Mouse (Mus musculus) hindbrain, embryonic 15.5 days (tissue): ENCODE data around the gene Ten1. TPM values are rescaled to one million over a fixed set of nuclear protein-coding genes. Genes with fewer than 3 reads are reported as not detected.

Experiments used
- ATAC-seq: fragments of 200-750 bp; cut with Nextera tagmentation; 2 replicates; pipeline ENCODE4 v1.8.0; 2017; ENCODE audit warnings: low read depth, moderate number of reproducible peaks, moderate TSS enrichment; ENCODE audit not compliant: low FRiP score
- H3K27ac ChIP-seq: fragments of 300-500 bp; sonication (generic); replicated peaks from 2 replicates; pipeline ENCODE4 v1.5.1; 2015; ENCODE audit warnings: mild to moderate bottlenecking, inconsistent platforms
- H3K27me3 ChIP-seq: fragments of 300-500 bp; sonication (generic); 2 replicates; pipeline ENCODE4 v1.6.1; 2015; ENCODE audit warnings: control low read depth, inconsistent platforms
- H3K36me3 ChIP-seq: fragments of 300-500 bp; sonication (generic); 2 replicates; pipeline ENCODE4 v1.6.1; 2015; ENCODE audit warnings: control low read depth, inconsistent platforms
- H3K4me1 ChIP-seq: fragments of 300-500 bp; sonication (generic); replicated peaks from 2 replicates; pipeline ENCODE4 v1.6.1; 2015; ENCODE audit warnings: control low read depth, inconsistent platforms
- H3K4me2 ChIP-seq: fragments of 300-500 bp; sonication (generic); 2 replicates; pipeline ENCODE4 v1.6.1; 2015; ENCODE audit warnings: moderate library complexity, mild to moderate bottlenecking, inconsistent platforms
- H3K4me3 ChIP-seq: fragments of 300-500 bp; sonication (generic); 2 replicates; pipeline ENCODE4 v1.5.1; 2015; ENCODE audit warnings: mild to moderate bottlenecking, inconsistent platforms
- H3K9ac ChIP-seq: fragments of 300-500 bp; sonication (generic); 2 replicates; pipeline ENCODE4 v1.6.1; 2015; ENCODE audit warnings: inconsistent platforms
- H3K9me3 ChIP-seq: fragments of 300-500 bp; sonication (generic); 2 replicates; pipeline ENCODE4 v1.6.1; 2016; ENCODE audit warnings: control low read depth, inconsistent platforms
- WGBS: fragments of 180-500 bp; shearing (Covaris S2); methylation state at CpG from one replicate; pipeline ENCODE4 v1.1.7; 2015; 5-methylcytosine and 5-hydroxymethylcytosine counted together
- polyA plus RNA-seq: library from polyadenylated mRNA; unstranded; fragments of >200 nt; fragmentation: Nextera tagmentation; extraction: Ambion mirVana; gene quantifications from 2 replicates; pipeline ENCODE4 v1.2.1, GENCODE M21; 2015

Gene Ten1
- polyA plus RNA-seq, 1 experiment from 2014 or later = 104 TPM

DNA sequence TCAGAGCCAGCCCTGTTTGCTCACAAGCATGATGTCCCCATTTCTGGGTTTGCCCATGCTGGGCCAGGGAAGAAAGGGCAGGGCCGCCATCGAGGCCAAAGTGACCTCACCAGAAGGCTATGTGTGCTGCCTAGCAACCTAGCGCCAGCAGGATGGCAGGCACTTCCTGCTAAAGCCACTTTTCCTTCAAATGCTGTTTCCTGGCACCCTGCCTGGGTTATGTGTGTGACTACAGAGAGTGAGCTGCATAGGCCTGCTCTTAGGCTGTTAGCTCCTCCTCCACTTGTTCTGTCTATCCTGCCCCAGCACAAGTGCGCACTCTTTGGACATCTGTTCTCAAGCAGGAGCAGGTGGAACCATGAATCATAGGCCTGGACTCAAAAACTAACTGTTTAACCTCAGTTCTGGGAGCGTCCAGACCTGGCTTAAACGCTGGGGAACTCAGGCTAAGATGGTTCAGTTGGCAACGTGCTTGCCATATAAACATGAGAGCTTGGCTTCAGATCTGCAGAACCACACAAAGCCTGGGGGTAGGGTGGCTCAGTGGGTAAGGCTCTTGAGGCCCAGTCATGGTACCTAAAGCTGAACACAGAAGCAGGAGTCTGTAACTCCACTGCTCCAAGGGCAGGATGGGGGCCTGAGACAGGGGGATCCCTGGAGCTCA lies 20.2 kb downstream of the Ten1 start:
- H3K4me2 ChIP-seq = no peak overlapping the region
- ATAC-seq = peak; percentile 83
- no peaks in the 10 kb centered on the region for H3K9me3 ChIP-seq
- no peaks in the 10 kb centered on the region for H3K36me3 ChIP-seq
- H3K27me3 ChIP-seq = peaks cover 32% of the 10 kb centered on the region
- H3K27ac ChIP-seq = peak overlapping the region; percentile 71
- no peak overlapping the region for H3K9ac ChIP-seq
- peaks cover 32% of the 10 kb centered on the region for H3K4me1 ChIP-seq
- 42% methylated on average over 7 of the region's 7 CpGs for WGBS
- H3K4me3 ChIP-seq = no peak overlapping the region

DNA sequence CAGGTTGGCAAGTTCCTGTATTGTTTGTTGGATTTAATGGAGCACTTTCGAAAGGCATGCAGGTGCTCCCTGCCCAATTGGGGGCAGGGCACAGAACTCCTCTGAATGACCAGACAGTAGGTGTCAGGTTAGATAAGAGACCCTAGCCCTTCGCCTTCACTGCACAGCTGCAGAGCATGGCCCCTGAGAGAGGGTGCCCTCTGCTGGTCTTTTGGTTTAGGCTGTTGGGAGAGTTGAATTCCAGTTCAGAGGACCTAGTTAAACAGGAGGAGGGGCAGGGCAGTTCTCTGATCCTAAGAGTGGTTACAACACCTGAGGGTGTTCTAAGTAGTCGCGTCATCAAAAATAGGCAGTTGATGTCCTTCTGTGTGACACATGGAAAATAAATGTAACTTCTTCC lies 21.2 kb downstream of the Ten1 start:
- Histone ChIP-seq H3K27ac (no peak overlapping the region), H3K27me3 (peaks cover 34% of the 10 kb centered on the region), H3K36me3 (no peaks in the 10 kb centered on the region), H3K9ac (no peak overlapping the region), H3K9me3 (no peaks in the 10 kb centered on the region), H3K4me2 (no peak overlapping the region), H3K4me1 (peaks cover 32% of the 10 kb centered on the region), H3K4me3 (no peak overlapping the region)
- WGBS = 19% methylated on average over 4 of the region's 4 CpGs
- peak; percentile 21; the same call in 1 of the 2 replicates for ATAC-seq

DNA sequence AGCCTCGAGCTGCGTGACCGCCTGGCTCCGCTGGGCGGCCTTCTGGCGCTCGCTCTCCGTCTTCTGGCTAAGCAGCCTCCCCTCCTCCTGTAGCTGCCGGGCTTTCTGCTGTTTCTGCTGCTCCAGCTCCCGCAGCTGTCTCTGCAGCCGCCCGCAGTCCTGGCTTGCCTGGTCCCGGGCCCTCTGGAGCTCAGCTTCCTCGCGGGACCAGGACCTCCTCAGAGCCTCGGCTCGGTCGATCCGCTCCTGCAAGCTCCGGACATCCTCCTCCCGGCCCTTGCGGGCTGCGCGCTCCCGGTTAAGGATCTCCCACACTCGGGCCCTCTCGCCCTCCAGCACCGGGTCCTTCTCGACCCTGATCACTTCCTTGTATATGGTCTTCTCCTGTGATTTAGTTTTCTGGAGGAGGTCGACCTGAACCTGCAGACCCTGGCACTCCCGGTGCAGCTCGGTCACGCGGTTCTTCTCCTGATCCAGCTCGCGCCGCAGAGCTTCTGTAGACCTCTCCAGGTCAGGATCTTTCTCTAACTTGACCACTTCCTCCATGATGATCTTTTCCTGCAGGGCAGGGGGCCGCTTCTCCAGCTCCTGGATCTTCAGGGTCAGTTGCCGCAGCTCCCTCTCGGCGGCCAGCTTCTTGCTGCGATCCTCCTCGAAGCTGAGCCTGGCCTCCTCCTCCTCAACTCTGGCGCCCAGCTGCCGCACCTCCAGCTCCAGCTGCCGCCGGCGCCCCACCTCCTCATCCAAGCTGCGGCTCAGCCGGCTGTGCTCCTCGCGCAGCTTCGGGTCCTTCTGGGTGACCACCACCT lies 23.5 kb downstream of the Ten1 start:
- Histone ChIP-seq H3K36me3 (no peaks in the 10 kb centered on the region), H3K4me2 (peak overlapping the region; percentile 54), H3K4me1 (peaks cover 32% of the 10 kb centered on the region), H3K9me3 (no peaks in the 10 kb centered on the region), H3K27me3 (peaks cover 41% of the 10 kb centered on the region), H3K9ac (no peak overlapping the region), H3K27ac (no peak overlapping the region), H3K4me3 (peak overlapping the region; percentile 24)
- 11% methylated on average over 53 of the region's 53 CpGs for WGBS
- ATAC-seq = no peak

DNA sequence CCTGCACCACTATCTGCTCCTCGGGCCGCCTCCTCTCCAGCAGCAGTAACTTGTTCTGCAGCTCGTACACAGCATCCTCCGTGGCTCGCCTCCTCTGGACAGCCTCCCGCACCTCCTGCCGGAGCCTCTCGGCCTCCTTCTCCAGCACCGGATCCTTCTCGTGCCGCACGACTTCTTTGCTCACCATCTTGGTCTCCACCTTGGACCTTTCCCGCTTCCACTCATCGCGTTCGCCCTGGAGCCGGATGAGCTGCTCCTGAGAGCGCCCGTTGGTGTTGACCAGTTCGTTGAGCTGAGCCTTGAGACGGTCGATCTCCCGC lies 24.0 kb downstream of the Ten1 start:
- H3K4me1 ChIP-seq = peaks cover 32% of the 10 kb centered on the region

DNA sequence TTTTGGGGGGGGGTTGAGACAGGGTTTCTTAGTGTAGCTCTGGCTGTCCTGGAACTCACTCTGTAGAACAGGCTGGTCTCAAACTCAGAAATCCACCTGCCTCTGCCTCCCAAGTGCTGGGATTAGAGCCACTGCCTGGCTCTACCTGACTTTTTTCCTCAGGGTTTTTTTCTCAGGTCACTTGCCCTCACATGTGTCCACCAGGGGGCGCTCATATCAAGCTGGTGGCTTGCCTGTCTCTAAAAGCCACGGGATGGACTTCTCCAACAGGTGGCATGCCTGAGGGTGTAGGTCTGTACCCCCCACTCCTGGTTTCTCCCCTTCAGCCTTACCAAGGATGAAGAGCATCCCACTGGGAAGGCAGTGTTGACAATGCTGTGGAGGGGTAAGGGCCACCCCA lies 27.8 kb downstream of the Ten1 start:
- no peak overlapping the region for H3K27ac ChIP-seq
- 0% methylated on average over 2 of the region's 2 CpGs for WGBS
- H3K36me3 ChIP-seq = no peaks in the 10 kb centered on the region
- no peak for ATAC-seq
- peaks cover 17% of the 10 kb centered on the region for H3K4me1 ChIP-seq
- H3K9ac ChIP-seq = no peak overlapping the region
- no peak overlapping the region for H3K4me2 ChIP-seq
- H3K4me3 ChIP-seq = no peak overlapping the region
- H3K9me3 ChIP-seq = no peaks in the 10 kb centered on the region
- H3K27me3 ChIP-seq = peaks cover 32% of the 10 kb centered on the region

More for the DNA sequence above, 24.0 kb downstream of the Ten1 start:
- no peak for ATAC-seq
- Histone ChIP-seq H3K4me3 (peak overlapping the region; percentile 24), H3K4me2 (peak overlapping the region; percentile 54), H3K36me3 (no peaks in the 10 kb centered on the region), H3K9me3 (no peaks in the 10 kb centered on the region), H3K9ac (no peak overlapping the region), H3K27me3 (peaks cover 41% of the 10 kb centered on the region), H3K27ac (no peak overlapping the region)
- 17% methylated on average over 23 of the region's 23 CpGs for WGBS

DNA sequence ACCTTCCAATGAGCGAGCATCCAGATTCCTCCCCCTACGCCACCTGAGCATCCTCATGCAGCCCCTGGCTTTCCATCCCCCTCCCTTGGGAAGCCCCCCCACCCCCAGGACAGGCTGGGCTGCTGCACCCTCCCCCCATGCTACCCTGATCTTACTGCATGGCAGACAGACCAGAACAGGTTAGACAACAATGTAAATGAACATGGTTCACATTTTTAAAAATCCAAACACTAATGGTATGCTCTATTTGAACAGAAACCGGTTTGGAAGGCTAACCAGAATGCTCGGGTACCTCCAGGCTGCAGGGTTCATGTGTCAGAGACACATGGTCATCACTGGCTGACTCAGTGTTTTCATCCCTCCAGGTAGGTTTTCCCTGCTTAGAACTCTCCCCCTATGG lies 30.0 kb downstream of the Ten1 start:
- H3K4me3 ChIP-seq = no peak overlapping the region
- no peak overlapping the region for H3K27ac ChIP-seq
- no peaks in the 10 kb centered on the region for H3K36me3 ChIP-seq
- no peak overlapping the region for H3K9ac ChIP-seq
- no peak overlapping the region for H3K4me2 ChIP-seq
- peaks cover 14% of the 10 kb centered on the region for H3K27me3 ChIP-seq
- 81% methylated on average over 4 of the region's 4 CpGs for WGBS
- no peak for ATAC-seq
- no peaks in the 10 kb centered on the region; the same call in 1 of the 2 replicates for H3K4me1 ChIP-seq
- no peaks in the 10 kb centered on the region for H3K9me3 ChIP-seq

DNA sequence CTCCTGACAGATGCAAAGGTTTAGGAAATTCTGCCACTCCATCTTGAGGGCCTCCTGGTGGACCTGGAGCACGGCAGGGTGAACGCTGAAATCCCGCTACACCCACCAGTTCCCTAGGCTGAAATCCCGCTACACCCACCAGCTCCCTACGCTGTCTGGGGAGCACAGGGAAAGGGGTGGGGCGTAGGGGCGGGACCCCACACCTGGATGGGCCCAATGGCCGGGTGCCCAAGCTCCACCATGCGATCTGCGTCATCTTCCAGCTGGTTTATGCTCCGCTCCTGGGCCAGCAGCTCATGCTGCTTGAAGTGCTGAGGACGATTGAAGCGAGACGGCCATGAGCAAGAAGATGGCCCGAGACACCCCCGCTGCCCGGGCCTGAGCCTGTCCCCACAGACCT lies 33.8 kb downstream of the Ten1 start:
- ATAC-seq = 0 out of 2 replicates have a peak, but pooled peaks have one; percentile 52

DNA sequence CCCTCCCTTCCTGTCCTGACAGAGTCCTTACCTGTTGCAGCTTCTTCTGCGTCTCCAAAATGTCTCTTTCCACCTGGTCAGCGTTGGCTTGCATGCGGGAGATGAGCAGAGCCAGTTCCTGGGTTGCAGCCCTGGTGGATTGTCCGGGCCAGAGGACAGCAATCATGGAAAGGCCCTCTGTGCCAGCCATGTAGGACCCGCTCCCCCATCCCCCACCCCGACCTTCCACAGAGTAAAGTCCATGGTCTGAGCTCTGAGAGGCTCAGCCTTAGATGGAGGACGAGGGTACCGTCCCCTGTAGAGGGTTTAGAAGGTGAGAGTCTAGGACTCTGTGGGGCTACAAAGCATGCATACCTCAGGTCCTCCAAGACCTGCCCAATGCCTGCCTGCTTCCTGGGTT lies 36.2 kb downstream of the Ten1 start:
- no peaks in the 10 kb centered on the region for H3K36me3 ChIP-seq
- 92% methylated on average over 8 of the region's 8 CpGs for WGBS
- no peaks in the 10 kb centered on the region for H3K9me3 ChIP-seq
- no peak overlapping the region for H3K27ac ChIP-seq
- H3K4me1 ChIP-seq = no peaks in the 10 kb centered on the region; the same call in 1 of the 2 replicates
- H3K9ac ChIP-seq = no peak overlapping the region
- no peak overlapping the region for H3K4me3 ChIP-seq
- no peak for ATAC-seq
- H3K27me3 ChIP-seq = peaks cover 23% of the 10 kb centered on the region
- H3K4me2 ChIP-seq = no peak overlapping the region

More for the DNA sequence above, 33.8 kb downstream of the Ten1 start:
- no peak overlapping the region for H3K9ac ChIP-seq
- H3K27me3 ChIP-seq = peaks cover 10% of the 10 kb centered on the region; the same call in 1 of the 2 replicates
- no peaks in the 10 kb centered on the region for H3K36me3 ChIP-seq
- 24% methylated on average over 16 of the region's 17 CpGs for WGBS
- no peaks in the 10 kb centered on the region; the same call in 1 of the 2 replicates for H3K4me1 ChIP-seq
- H3K27ac ChIP-seq = no peak overlapping the region
- peak overlapping the region; percentile 37 for H3K4me2 ChIP-seq
- no peaks in the 10 kb centered on the region for H3K9me3 ChIP-seq
- no peak overlapping the region for H3K4me3 ChIP-seq

DNA sequence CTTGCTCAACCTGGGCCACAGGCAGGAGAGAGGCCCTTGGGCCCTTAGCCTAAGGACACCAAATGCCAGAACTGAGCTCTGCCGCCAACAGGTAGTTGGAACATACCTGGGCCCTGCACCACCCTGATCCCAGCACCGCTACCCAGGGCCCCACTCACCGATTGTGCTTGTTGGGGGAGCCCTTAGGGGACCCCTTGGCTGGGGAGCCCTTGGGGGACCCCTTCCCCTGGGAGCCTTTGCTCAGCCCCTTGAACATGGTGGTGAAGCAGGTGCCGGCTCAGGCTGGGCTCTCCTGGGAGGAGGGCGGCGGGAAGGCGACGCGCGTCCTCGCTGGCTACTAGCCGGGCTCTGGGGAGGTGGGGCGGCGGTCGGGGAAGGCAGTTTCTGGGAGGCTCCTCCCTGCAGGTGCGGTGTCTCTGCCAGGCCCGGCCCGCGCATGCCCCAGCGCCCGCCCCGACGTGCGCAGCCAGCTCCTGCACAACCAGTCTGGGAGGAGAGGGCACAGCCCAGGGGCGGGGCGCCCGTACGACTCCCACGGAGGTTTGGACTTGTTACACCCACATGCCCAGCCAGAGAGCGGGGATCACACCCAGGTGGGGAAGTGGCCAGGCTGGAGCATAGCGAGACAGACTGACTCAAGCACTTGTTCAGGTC lies 39.2 kb downstream of the Ten1 start, which contains the start of gene Evpl:
Gene Evpl (minus strand): TSS at position 336 of the 654 bp plus-strand sequence.
- no peak within 1 kb of the TSS for H3K9ac ChIP-seq
- WGBS = 15% methylated on average over 31 of the region's 31 CpGs
- no peak within 1 kb of the TSS; the same call in 1 of the 2 replicates for H3K4me2 ChIP-seq
- peaks cover 23% of the 10 kb centered on the region for H3K27me3 ChIP-seq
- H3K36me3 ChIP-seq = 0 out of 2 replicates have a peak, but pooled peaks cover 1% of the 10 kb centered on the region
- no peak; the same call in 1 of the 2 replicates for ATAC-seq
- no peak within 1 kb of the TSS for H3K27ac ChIP-seq
- no peaks in the 10 kb centered on the region for H3K9me3 ChIP-seq
- H3K4me3 ChIP-seq = no peak within 1 kb of the TSS
- H3K4me1 ChIP-seq = no peaks in the 10 kb centered on the region

DNA sequence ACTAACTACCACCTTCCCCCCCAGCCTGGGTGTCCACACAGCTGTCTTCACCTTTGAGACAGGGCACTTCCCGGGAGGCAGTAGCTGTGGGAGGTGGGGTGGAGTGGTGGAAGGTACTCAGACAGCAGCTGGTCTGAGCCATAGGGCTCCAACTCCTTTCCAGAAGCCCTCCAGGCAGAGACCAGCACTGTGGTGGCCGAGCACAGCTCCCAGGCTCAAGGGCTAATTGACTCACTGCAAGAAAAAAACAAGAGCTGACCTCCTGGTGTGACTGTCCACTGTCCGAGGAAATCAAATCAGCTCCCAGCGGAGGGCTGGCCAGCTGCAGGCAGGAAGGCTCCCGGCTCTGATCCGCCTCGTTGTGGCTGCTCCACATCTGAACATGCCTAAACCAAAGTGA lies 41.1 kb downstream of the Ten1 start:
- Histone ChIP-seq H3K4me2 (no peak overlapping the region), H3K9ac (no peak overlapping the region), H3K27me3 (peaks cover 19% of the 10 kb centered on the region), H3K36me3 (peaks cover 15% of the 10 kb centered on the region), H3K9me3 (no peaks in the 10 kb centered on the region), H3K4me1 (no peaks in the 10 kb centered on the region), H3K4me3 (no peak overlapping the region), H3K27ac (no peak overlapping the region)
- 10% methylated on average over 7 of the region's 7 CpGs for WGBS
- ATAC-seq = no peak

DNA sequence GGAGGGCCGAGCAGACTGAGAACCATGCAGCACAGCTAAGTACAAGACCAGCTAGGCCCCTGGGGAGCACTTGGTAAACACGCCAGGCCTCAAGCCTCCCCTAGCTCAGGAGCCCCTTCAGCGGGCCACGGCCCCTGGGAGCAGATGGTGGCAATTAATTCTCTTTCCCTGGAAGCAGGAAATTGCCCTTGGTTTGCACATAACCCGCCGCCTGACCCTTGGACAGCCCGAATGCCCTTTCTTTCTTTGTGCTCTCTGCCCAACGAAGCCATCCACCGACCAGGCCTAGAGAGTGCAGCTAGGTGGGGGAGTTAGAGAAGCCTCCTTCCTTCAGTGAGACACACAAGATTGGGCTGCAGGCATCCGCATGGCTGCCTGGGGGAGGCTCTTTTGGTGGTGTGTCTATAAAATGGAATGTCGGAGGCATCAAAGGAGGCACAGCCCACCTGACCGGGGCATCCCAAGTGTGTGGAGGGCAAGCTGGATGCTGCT lies 43.1 kb downstream of the Ten1 start:
- ATAC-seq = no peak
- H3K9ac ChIP-seq = no peak overlapping the region

DNA sequence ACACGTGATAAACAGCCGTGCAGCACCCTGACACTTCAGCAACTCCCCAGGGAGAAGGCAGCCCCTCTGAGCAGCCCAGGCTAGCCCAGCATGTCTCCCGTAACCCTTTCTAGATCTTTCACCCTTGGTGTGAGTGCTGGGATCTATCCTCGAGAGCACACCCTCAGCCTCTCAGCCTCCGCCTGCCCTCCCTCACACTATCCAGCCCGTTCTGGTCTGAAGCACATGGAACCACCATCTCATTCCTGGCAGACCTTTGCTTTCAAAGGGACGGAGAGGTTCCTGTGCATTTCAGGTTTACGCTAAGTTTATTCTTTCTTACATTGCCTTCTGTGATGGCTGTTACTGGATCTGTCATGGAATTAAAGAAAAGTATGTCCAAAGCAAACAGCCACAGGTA lies 45.9 kb downstream of the Ten1 start:
- H3K4me1 ChIP-seq = no peaks in the 10 kb centered on the region
- H3K36me3 ChIP-seq = peaks cover 56% of the 10 kb centered on the region
- H3K9me3 ChIP-seq = no peaks in the 10 kb centered on the region
- H3K4me3 ChIP-seq = no peak overlapping the region
- H3K27me3 ChIP-seq = no peaks in the 10 kb centered on the region
- no peak for ATAC-seq
- WGBS = 91% methylated on average over 8 of the region's 8 CpGs
- no peak overlapping the region for H3K9ac ChIP-seq
- H3K4me2 ChIP-seq = no peak overlapping the region
- no peak overlapping the region for H3K27ac ChIP-seq

More for the DNA sequence above, 43.1 kb downstream of the Ten1 start:
- peaks cover 35% of the 10 kb centered on the region for H3K36me3 ChIP-seq
- WGBS = 51% methylated on average over 12 of the region's 12 CpGs
- no peak overlapping the region for H3K4me2 ChIP-seq
- H3K27me3 ChIP-seq = peaks cover 19% of the 10 kb centered on the region
- no peaks in the 10 kb centered on the region for H3K9me3 ChIP-seq
- H3K4me3 ChIP-seq = no peak overlapping the region
- no peak overlapping the region for H3K27ac ChIP-seq
- no peaks in the 10 kb centered on the region for H3K4me1 ChIP-seq
